Mouse (Mus musculus) layer of hippocampus, adult 9-10 months (tissue): ENCODE results near the gene Fbxl20.
A peak's percentile ranks its signal among the peaks of the same experiment; 100 is the strongest.

Source experiments
- DNase-seq: peaks from one replicate; pipeline ENCODE4 v3.0.0; 2022; ENCODE audit warnings: low spot score

The Fbxl20 gene

GRCm38 (mm10) chr11:98088224-98088623 is 62.0 kb downstream of the Fbxl20 start:
- no peak for DNase-seq

- no peak for DNase-seq
These were observed 63.6 kb downstream of the Fbxl20 start for GRCm38 (mm10) chr11:98086574-98086973.

- peak; percentile 38 for DNase-seq
These were observed 64.1 kb downstream of the Fbxl20 start for GRCm38 (mm10) chr11:98086141-98086540.

- no peak for DNase-seq
These were observed 67.5 kb downstream of the Fbxl20 start for GRCm38 (mm10) chr11:98082745-98083144.

- DNase-seq = no peak
These were observed 69.8 kb downstream of the Fbxl20 start for GRCm38 (mm10) chr11:98080450-98080849.

- DNase-seq = no peak
These were observed 73.1 kb downstream of the Fbxl20 start for GRCm38 (mm10) chr11:98077086-98077485.

GRCm38 (mm10) chr11:98075195-98075808 is 74.9 kb downstream of the Fbxl20 start:
- DNase-seq = peak; percentile 91

GRCm38 (mm10) chr11:98073442-98073841 is 76.8 kb downstream of the Fbxl20 start:
- DNase-seq = no peak

- DNase-seq = no peak
These were observed 82.9 kb downstream of the Fbxl20 start for GRCm38 (mm10) chr11:98067255-98067654.

- DNase-seq = no peak
These were observed 84.0 kb downstream of the Fbxl20 start for GRCm38 (mm10) chr11:98066201-98066600.

- no peak for DNase-seq
These were observed 88.2 kb downstream of the Fbxl20 start for GRCm38 (mm10) chr11:98061904-98062562.

GRCm38 (mm10) chr11:98061441-98061840 is 88.8 kb downstream of the Fbxl20 start:
- no peak for DNase-seq

GRCm38 (mm10) chr11:98060104-98060692 is 90.0 kb downstream of the Fbxl20 start:
- no peak for DNase-seq

- no peak for DNase-seq
These were observed 90.5 kb downstream of the Fbxl20 start for GRCm38 (mm10) chr11:98059662-98060061.

- no peak for DNase-seq
These were observed 92.2 kb downstream of the Fbxl20 start for GRCm38 (mm10) chr11:98057998-98058397.

- DNase-seq = no peak
These were observed 92.7 kb downstream of the Fbxl20 start for GRCm38 (mm10) chr11:98057466-98057865.

GRCm38 (mm10) chr11:98052989-98053834 is 97.0 kb downstream of the Fbxl20 start, which contains the start of gene Stac2:
Gene Stac2, minus strand, starts transcription at chr11:98053462.
- DNase-seq = no peak

GRCm38 (mm10) chr11:98052129-98052988 is 97.8 kb downstream of the Fbxl20 start:
- DNase-seq = no peak

- no peak for DNase-seq
These were observed 98.5 kb downstream of the Fbxl20 start for GRCm38 (mm10) chr11:98051611-98052128.

- DNase-seq = no peak
These were observed 99.3 kb downstream of the Fbxl20 start for GRCm38 (mm10) chr11:98050940-98051339.

GRCm38 (mm10) chr11:98050520-98050815 is 99.7 kb downstream of the Fbxl20 start:
- no peak for DNase-seq
